Mouse (Mus musculus) gastrocnemius, postnatal 25 days (tissue): ENCODE measurements around the gene Mamdc4. TPM values are rescaled to one million over a fixed set of nuclear protein-coding genes. Genes with fewer than 3 reads are reported as not detected.
"Not testable (repeated sequence)": the region's sequence is repeated elsewhere in the genome, so short reads cannot be mapped to it uniquely, and the experiment has no call there.

ENCODE experiments used
- DNase-seq: peaks from one replicate; pipeline ENCODE4 v3.0.0; 2022
- total RNA-seq, 2 experiments: library from RNA; stranded (reverse); gene quantifications; 1 replicate in 1 of 2; 2 replicates in 1 of 2; pipeline ENCODE4 v1.2.3; 2021

Mamdc4 gene
- total RNA-seq, 2 experiments from 2014 or later = 1.7 to 3.2 TPM

GRCm38 (mm10) chr2:25560551-25560950 lies 14.1 kb downstream of the Mamdc4 start:
- no peak for DNase-seq

- DNase-seq = no peak
These were observed 15.9 kb downstream of the Mamdc4 start for GRCm38 (mm10) chr2:25558774-25559173.

DNA sequence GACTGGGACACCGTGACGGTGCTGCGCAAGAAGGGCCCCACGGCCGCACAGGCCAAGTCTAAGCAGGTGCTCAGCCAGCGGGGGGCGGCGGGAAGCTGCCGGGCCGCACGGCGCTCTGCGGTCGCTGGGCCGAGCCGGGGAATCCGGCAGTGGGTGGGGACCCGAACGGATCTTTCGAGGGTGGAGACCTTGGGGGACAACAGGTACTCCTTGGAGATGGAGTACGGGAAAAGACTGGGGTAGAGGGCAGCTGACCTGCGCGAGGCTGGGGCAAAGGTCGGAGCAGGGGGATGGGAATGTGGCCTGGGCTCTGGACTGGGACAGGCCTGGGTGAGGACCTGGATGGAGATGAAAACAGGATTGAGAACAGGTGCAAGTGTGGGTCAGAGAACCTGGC lies 16.7 kb downstream of the Mamdc4 start:
- DNase-seq = no peak

DNA sequence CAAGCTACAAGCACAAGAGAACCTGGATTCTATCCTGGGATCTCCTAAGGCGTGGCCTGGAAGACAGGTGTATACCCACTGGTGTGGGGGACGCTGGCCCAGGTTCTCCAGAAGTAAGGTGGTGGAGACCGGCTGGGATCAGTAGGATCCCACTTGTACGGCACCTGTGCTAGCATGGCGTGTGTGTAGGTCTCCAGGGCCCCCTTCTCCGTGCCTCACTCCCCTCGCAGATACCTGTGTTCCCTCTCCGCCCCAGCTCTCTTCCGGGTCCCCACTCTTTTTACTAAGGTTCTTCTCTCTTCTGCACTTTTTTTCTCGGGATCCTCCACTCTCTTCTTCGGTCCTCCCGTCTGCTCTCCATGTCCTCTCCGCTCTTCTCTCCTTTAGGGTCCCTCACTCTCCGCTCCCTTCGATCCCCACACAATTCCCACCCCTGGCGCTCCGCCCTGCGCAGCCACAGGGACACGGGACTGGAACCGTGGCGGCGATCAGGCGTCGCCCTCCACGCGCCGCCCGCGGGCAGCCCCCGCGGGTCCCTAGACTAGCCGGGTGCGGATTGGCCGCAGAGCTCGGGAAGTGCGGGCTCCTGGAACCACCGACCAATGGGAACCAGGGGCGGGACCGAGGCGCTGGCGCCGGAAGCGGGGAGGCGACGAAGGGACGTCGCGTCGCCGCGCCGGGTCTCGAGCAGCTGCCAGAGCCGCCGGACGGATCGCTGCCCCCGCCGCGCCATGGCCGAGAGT lies 17.3 kb downstream of the Mamdc4 start, which contains the start of gene Edf1:
Gene Edf1 (plus strand): TSS at position 627 of the 743 bp plus-strand sequence.
- DNase-seq = peak; percentile 95

GRCm38 (mm10) chr2:25556296-25556695 lies 18.3 kb downstream of the Mamdc4 start:
- no peak for DNase-seq

- DNase-seq = not testable (repeated sequence)
These were observed 19.2 kb downstream of the Mamdc4 start for GRCm38 (mm10) chr2:25555479-25555878.

GRCm38 (mm10) chr2:25553171-25553786 lies 21.4 kb downstream of the Mamdc4 start:
- not testable (repeated sequence) for DNase-seq

- DNase-seq = no peak
These were observed 23.5 kb downstream of the Mamdc4 start for GRCm38 (mm10) chr2:25551186-25551585.

DNA sequence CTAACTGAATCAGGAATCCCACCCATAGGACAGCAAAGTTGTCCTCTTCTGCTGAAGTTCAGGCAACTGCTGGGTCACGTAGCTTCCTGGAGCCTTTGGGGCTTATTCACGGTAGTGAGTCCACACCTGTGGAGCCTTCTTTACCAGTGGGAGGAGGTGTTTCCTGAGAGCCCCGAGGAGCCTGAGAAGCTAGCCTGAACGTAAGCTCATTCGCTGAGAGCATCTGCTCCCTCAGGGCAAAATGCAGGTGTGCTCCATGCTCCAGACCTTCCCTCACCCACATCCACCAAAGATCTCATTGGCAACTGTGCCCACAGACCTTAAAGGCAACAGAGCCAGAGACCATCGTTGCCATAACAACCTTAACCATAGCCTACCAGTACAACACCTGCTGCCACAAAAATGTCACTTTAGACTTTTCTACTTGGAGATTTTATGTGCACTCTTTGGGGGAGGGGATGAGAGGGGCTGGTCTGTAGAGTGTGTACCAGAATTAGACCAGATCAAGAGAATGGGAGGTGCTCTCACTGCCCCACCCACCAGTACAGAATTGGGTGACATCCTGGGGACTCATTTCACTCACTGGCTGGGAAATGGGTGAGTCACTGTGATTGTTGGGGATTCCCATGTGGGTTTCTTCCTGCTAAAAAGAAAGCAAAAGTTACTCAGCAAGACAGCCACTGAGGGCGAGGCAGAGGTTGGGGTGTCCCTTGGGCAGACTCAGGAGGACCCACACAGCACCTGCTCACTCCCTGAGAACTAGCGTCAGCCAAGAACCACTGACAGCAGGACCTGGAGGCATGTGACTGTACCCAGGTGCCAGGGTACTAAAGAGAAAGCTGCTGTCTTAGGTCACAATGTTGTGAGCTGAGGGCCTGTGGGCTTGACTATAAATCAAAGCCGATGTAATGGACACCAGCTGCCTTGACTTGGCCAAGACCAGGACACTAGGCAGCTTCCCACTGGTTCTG lies 25.3 kb downstream of the Mamdc4 start:
- DNase-seq = peak; percentile 47

DNA sequence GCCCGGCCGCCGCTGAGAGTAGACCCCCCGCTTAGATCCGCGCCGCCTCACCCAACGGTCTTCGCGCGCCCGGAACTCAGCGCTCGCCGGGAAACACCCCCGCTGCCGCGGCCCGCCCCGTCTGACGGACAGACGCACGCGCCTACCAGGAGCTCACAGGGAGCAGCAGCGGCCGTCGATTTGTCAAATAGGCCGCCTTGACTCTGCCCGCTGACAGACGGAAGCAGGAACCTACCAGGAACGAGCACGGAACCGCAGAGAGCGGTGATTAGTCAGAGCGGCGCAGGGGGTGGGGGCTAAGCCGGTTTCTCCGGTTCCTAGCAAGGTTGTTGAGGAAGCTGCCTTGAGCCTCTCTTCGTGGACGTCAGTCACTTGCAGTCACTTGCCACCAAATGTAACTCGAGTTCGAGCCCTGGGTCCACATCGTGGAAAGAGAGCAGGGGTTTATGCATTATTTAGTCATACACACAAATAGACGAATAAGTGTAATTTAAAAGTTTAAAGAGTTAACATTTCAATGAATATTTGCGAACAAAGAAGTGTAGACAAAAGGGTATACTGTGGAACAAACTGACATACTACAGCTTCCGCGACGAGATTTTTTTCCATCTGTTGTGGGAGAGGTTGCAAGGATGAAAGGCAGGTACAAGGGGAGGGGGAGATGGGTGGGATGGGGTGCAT lies 27.7 kb downstream of the Mamdc4 start, which contains the start of gene Traf2:
Gene Traf2 (minus strand): TSS at position 130 of the 681 bp plus-strand sequence.
- peak; percentile 99 for DNase-seq

GRCm38 (mm10) chr2:25545996-25546810 lies 28.4 kb downstream of the Mamdc4 start:
- no peak for DNase-seq

DNA sequence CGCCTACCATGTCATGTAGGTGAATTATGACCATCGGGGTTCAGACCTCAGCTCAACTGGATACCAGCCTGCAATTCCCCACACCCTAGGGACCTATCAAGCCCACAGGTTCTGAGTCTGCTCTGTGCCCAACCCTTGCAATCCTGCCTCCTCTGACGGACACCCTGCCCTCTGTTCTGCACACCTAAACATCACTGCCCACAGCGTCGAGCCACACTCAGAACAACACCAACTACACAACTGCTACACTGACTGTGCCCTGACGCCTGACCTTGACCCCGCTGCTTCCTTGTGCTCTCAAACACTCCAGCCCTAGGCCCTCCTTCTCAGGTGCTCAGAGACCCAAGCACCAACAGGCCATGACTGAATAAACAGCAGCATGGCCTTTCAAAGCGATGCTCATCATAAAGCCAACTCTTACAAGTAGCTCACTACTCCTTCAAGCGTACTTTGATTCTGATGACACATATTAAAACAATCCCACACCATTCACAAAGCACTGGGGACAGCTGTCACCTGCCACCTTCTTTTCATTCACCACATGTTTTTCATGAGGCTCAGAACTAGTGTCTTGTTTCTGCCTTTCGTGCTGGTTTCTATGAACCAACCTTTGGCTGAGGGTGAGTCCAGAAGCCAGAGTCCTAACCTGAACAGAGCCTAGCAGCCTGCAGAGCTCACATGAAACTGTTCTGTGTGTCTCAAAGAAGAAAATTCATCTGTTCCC lies 32.8 kb downstream of the Mamdc4 start:
- no peak for DNase-seq

DNA sequence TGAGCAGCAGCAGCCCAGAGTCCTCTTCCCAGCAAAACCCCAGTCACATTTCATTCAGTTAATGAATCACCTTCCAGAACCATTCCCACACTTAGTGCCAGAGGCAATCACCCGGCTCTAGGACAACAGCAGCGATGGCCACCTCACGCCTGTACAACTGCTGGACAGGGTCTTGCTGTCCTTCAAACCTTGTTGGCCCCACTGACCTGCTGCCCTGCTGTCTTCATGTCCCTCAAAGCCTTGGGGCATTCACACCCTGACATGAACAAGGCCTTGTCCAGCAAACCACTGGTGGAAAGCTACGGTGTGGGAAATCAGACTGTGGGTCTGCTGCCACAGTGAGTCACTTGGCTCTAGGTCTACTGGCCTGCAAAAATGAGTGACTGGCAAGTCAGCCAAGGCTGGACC lies 34.1 kb downstream of the Mamdc4 start:
- no peak for DNase-seq

GRCm38 (mm10) chr2:25536531-25536930 lies 38.1 kb downstream of the Mamdc4 start:
- DNase-seq = peak; percentile 38

DNA sequence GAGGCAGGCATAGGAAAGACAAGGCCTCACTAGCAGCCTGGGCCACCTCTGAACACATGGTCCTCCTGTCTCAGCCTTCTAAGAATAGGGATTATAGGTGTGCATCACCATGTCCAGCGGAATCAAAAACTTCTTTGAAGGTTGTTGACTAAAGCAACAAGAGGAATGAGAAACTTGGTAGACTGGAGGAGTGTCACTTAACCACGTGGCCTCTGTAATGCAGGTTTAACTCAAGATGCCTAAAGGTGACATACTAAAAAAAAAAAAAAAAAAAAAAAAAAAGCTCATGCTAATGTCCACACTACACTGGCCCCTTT lies 39.8 kb downstream of the Mamdc4 start:
- no peak for DNase-seq

DNA sequence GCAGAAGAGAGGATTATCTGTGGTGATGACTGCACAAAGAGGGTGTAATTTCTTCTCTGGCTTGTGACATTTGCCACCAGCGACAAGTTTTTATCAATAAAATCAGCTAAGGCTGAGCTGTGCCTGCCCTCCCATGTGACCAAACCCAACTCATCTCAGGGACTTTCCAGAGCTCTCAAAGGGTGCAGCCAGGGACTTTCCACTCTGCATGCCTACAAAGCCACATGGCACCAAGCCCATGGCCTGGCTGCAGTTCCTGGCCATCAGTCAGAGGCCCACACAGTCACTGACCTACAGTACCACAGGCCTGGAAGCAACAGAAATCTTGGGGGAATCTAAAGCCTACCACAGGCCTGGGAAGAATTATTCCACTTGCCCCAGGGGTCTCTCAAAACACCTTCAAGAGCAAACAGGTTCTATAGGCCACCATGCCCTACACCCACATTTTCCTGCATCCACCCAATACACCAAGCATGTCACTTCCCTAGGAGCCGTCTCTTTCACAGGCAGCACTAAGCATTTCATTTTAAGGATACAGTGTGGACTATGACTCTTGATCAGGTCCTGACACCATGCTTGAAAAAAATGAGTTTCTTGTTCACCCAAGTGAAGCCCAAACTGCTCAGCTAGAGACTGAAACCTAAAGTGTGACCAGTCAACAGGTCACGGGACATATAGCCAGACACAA lies 40.3 kb downstream of the Mamdc4 start:
- peak; percentile 86 for DNase-seq

DNA sequence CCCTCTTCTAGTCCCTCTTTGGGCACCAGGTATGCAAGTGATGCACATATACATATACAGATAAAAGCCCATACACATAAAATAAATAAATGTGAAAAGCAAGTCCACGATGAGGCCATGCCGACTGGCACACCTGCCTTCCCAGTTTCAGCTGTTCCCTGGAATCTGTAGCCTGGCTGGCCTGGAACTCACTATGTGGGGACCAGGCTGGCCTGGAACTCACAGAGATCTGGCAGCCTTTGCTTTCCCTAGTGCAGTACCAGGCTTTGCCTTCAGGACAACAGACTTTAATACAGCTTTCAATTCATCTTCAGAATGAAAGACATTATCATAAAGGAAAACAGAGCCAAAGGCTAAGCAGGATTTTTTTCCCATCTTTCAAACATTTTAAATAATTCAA lies 40.9 kb downstream of the Mamdc4 start:
- no peak for DNase-seq

- DNase-seq = no peak
These were observed 47.9 kb downstream of the Mamdc4 start for GRCm38 (mm10) chr2:25526510-25527302.
